Mouse (Mus musculus) intestine, embryonic 16.5 days (tissue): Measurements from ENCODE around the gene Mnd1. TPM values are rescaled to one million over a fixed set of nuclear protein-coding genes. Genes with fewer than 3 reads are reported as not detected.

ENCODE experiments used
- ATAC-seq: fragments of 200-750 bp; cut with Nextera tagmentation; 2 replicates; pipeline ENCODE4 v1.8.0; 2017; ENCODE audit warnings: moderate TSS enrichment, moderate library complexity
- H3K27ac ChIP-seq: fragments of 300-500 bp; sonication (generic); 2 replicates; pipeline ENCODE4 v1.5.1; 2014; ENCODE audit warnings: mild to moderate bottlenecking, low read length
- H3K27me3 ChIP-seq: fragments of 300-500 bp; sonication (generic); replicated peaks from 2 replicates; pipeline ENCODE4 v1.6.1; 2014; ENCODE audit warnings: low read length, control low read depth, mixed read lengths; ENCODE audit not compliant: control insufficient read depth, insufficient read depth
- H3K36me3 ChIP-seq: fragments of 300-500 bp; sonication (generic); 2 replicates; pipeline ENCODE4 v1.6.1; 2014; ENCODE audit warnings: low read length, control low read depth; ENCODE audit not compliant: control insufficient read depth, insufficient read depth
- H3K4me1 ChIP-seq: fragments of 300-500 bp; sonication (generic); 2 replicates; pipeline ENCODE4 v1.6.1; 2014; ENCODE audit warnings: low read length, control low read depth, mixed read lengths; ENCODE audit not compliant: control insufficient read depth, insufficient read depth
- H3K4me2 ChIP-seq: fragments of 300-500 bp; sonication (generic); 2 replicates; pipeline ENCODE4 v1.6.1; 2014; ENCODE audit warnings: low read depth, low read length, control low read depth
- H3K4me3 ChIP-seq: fragments of 300-500 bp; sonication (generic); 2 replicates; pipeline ENCODE4 v1.5.1; 2014; ENCODE audit warnings: mild to moderate bottlenecking, low read length
- H3K9ac ChIP-seq: fragments of 300-500 bp; sonication (generic); 2 replicates; pipeline ENCODE4 v1.6.1; 2014; ENCODE audit warnings: low read depth, low read length
- H3K9me3 ChIP-seq: fragments of 300-500 bp; sonication (generic); 2 replicates; pipeline ENCODE4 v1.6.1; 2016; ENCODE audit warnings: low read length, control low read depth; ENCODE audit not compliant: control insufficient read depth
- WGBS: fragments of 180-500 bp; shearing (Covaris S2); extraction: QIAGEN DNeasy Blood & Tissue Kit; methylation state at CpG from one replicate; pipeline ENCODE4 v1.1.7; 2014; 5-methylcytosine and 5-hydroxymethylcytosine counted together
- polyA plus RNA-seq: library from polyadenylated mRNA; unstranded; fragments of >200 nt; fragmentation: Nextera tagmentation; extraction: Ambion mirVana; gene quantifications from 2 replicates; pipeline ENCODE4 v1.2.1, GENCODE M21; 2015

Gene Mnd1
- polyA plus RNA-seq, 1 experiment from 2014 or later = 9.9 TPM

DNA sequence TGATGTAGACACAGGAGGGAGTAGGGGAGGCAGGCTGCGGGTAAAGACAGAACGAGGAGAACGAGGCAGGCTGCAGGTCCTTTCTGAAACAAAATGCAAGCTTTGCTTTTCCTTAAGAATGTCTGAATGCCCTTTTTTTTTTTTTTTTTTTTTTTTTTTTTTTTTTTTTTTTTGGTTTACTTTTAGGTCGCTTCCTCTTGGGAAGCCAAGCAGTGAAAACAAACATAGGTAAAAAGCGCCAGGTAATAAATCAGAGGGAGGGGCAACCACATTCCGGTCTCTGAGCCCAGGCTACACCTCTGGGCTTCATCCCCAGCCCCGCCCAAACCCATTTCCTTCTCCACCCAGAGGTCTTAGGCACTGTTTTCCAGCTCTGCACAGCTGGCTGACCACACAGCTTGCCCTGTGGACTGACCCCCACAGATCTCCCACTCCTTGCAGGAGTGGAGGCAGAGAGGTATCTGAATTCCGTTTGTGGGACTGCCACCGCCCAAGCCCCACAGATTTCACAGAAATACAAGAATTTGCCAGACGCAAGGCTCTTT is 34.1 kb upstream of the Mnd1 start:
- H3K27me3 ChIP-seq = no peaks in the 10 kb centered on the region
- H3K9me3 ChIP-seq = no peaks in the 10 kb centered on the region
- peak overlapping the region; percentile 56 for H3K4me2 ChIP-seq
- H3K4me3 ChIP-seq = peak overlapping the region; percentile 40
- 34% methylated on average over 10 of the region's 10 CpGs for WGBS
- peaks cover 23% of the 10 kb centered on the region for H3K4me1 ChIP-seq
- peak; percentile 52; the same call in 1 of the 2 replicates for ATAC-seq
- H3K36me3 ChIP-seq = 0 out of 2 replicates have a peak, but pooled peaks cover 3% of the 10 kb centered on the region
- no peak overlapping the region for H3K27ac ChIP-seq
- H3K9ac ChIP-seq = peak overlapping the region; percentile 46

DNA sequence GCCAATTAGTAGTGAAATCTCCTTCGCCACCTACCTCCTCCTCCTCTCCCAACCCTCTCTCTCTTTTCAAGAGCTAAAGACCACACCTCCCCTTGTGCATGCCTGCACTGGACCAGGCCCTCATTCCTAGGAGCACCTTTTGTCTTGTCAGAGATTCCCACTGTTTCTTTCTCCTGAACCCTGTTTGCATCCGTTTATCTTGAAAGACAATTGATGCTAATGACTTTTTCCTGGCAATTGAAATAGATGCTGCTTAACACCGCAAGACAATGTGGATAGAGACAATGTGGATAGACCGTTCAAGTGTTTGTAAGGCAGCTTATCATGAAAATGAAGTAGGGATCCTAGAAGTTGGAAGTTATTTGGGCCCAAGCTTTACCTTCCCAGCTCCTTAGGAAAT is 26.1 kb upstream of the Mnd1 start:
- ATAC-seq = no peak
- H3K9me3 ChIP-seq = no peaks in the 10 kb centered on the region
- H3K4me3 ChIP-seq = no peak overlapping the region
- H3K4me1 ChIP-seq = no peaks in the 10 kb centered on the region
- no peaks in the 10 kb centered on the region for H3K27me3 ChIP-seq
- no peak overlapping the region for H3K27ac ChIP-seq
- 50% methylated on average over 4 of the region's 4 CpGs for WGBS
- no peak overlapping the region for H3K9ac ChIP-seq
- H3K36me3 ChIP-seq = no peaks in the 10 kb centered on the region
- no peak overlapping the region for H3K4me2 ChIP-seq

DNA sequence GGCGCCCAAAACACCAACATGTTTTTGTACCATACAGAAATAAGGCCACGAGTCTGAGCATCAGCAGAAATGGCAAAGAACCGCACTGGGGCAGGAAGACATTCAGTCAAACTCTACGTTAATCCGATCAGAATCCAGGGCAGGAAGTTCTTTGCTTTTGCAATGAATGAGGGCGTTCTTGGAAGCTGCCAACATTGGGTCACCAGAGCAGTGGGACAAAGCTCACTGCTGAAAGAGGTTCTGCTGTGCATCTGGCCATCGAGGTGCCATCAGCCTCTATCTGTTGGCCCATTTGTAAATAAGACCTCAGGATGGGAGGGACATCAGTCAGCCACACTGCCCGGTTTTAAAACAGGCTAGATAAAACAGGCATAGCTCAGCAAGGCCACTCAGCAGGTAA is 25.5 kb upstream of the Mnd1 start:
- no peak for ATAC-seq
- H3K9ac ChIP-seq = no peak overlapping the region
- no peaks in the 10 kb centered on the region for H3K27me3 ChIP-seq
- no peak overlapping the region for H3K4me3 ChIP-seq
- no peaks in the 10 kb centered on the region for H3K4me1 ChIP-seq
- H3K27ac ChIP-seq = no peak overlapping the region
- no peaks in the 10 kb centered on the region for H3K36me3 ChIP-seq
- H3K4me2 ChIP-seq = no peak overlapping the region
- H3K9me3 ChIP-seq = no peaks in the 10 kb centered on the region
- 56% methylated on average over 8 of the region's 8 CpGs for WGBS

DNA sequence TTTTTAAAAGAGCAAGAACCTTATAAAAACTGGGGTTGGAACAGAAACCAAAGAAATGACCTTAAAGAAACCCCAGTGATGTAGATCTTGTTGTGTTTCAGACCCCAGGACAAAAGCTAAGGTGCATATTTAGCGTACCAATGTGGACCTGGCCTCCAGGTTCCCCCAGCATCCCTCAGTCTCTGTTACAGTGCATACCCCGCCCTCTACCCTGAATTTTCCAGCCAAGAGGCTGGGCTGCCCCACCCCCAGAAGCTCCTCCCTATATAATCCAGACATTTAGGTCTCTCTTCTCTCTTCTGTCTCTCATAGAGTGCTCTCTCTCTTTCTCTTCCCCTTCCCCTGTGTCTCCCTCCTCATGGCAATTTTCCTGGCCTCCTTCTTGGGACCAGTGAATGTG is 24.7 kb upstream of the Mnd1 start:
- no peaks in the 10 kb centered on the region for H3K27me3 ChIP-seq
- H3K4me2 ChIP-seq = no peak overlapping the region
- H3K4me1 ChIP-seq = no peaks in the 10 kb centered on the region
- H3K36me3 ChIP-seq = no peaks in the 10 kb centered on the region
- no peak for ATAC-seq
- H3K9me3 ChIP-seq = no peaks in the 10 kb centered on the region
- H3K4me3 ChIP-seq = no peak overlapping the region
- no peak overlapping the region for H3K27ac ChIP-seq
- H3K9ac ChIP-seq = no peak overlapping the region
- 85% methylated on average over 2 of the region's 2 CpGs for WGBS

DNA sequence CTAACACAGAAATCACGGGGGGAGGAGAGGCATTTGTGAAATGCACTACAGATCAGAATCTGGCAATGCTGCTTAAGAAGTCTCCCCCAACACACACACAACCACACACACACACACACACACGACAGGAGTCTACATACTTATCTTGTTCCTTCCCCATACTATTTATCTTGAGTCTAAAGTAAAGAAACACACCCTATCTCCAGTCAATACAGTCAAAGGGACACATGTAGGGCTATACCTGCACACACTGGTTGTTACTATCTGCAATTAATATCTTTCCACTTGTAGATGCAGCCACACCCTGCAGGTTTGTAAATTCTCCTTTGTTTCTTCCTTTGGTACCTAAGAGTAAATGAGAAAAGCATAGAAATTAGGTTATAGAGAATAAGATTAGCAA is 22.2 kb upstream of the Mnd1 start:
- no peak overlapping the region for H3K9ac ChIP-seq
- no peaks in the 10 kb centered on the region for H3K9me3 ChIP-seq
- H3K36me3 ChIP-seq = no peaks in the 10 kb centered on the region
- H3K27ac ChIP-seq = no peak overlapping the region; the same call in 1 of the 2 replicates
- H3K4me2 ChIP-seq = no peak overlapping the region
- no peaks in the 10 kb centered on the region for H3K27me3 ChIP-seq
- no peaks in the 10 kb centered on the region for H3K4me1 ChIP-seq
- WGBS = 64% methylated on average over 2 of the region's 2 CpGs
- no peak overlapping the region for H3K4me3 ChIP-seq
- peak; percentile 66; the same call in 1 of the 2 replicates for ATAC-seq

DNA sequence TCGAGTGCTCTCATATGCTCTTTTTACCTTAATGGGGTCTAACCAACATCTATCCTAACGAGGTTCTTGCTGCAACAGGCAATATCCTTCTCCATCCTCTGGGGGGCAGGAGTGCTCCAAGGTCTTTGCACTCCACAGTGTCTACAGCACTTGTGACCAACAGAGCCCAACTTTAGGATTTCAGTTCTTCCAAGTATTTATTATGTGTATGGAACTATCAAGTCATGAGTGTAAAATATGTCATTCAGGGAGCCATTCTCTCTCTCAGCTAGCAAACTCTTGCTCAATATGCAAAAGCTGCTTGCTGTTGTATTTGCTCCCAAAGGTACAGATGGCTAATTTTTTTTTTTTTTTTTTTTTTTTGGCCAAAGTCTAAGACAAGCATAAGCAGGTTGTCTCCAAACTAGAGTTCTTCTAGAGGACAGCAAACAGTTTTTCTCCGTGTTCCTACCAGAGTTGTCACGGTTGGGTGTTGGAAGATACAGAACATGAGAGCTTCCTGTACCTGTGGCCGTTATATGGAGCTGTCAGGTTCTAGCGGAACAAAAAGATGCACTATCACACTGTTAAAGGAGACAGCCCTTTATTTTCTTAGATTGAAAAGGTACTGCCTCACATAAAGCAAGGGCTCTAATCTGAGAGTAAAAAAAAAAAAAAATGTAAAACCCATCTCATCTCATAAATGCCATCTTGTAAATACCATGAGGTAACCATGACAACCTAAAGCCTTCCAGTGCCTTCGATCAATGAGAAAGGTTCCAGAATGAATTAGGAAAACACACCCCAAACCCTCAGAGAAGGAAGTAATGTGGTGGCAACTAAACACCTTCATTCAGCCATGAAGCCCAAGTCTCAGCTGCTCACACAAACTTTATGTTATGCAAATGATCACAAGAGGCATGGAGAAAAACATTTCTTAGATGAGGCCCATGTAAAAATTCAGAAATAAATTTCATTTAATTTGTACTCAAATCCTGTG is 20.0 kb upstream of the Mnd1 start:
- 52% methylated on average over 7 of the region's 7 CpGs for WGBS

DNA sequence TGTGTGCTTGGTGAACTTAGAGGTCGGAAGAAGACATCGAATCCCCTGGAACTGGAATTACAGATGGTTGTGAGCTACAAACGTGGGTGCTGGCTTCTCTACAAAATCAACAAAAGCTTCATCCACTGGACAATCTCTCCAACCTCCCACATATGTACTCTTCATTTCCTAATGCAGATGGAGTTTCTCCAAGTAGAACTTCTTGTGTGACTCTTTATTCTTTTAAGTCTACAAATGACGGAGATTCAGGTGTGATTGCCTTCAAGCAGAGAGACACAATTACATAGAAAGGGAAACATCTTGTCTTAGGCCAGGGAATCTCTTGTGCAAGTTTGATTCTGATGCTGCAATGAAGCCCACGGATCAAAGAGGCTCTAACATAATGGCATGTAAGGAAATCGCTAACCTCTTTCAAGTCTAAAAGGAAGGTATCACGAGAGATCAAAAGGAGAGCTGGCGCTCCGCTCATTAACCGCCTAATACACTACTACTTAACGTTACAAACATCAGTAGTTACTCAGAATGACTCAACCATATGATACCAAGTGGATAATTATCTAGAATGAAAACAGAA is 18.1 kb upstream of the Mnd1 start, which contains the start of gene Gm6525:
Gene Gm6525 (plus strand): TSS at position 524 of the 574 bp plus-strand sequence.
- no peak for ATAC-seq
- no peaks in the 10 kb centered on the region for H3K9me3 ChIP-seq
- no peaks in the 10 kb centered on the region for H3K4me1 ChIP-seq
- H3K36me3 ChIP-seq = no peaks in the 10 kb centered on the region
- no peak within 1 kb of the TSS for H3K27ac ChIP-seq
- no peak within 1 kb of the TSS for H3K4me2 ChIP-seq
- no peaks in the 10 kb centered on the region for H3K27me3 ChIP-seq
- WGBS = 84% methylated on average over 11 of the region's 11 CpGs
- no peak within 1 kb of the TSS for H3K9ac ChIP-seq
- H3K4me3 ChIP-seq = no peak within 1 kb of the TSS

More for the DNA sequence above, 20.0 kb upstream of the Mnd1 start:
- H3K4me2 ChIP-seq = no peak overlapping the region
- H3K9me3 ChIP-seq = no peaks in the 10 kb centered on the region
- H3K4me1 ChIP-seq = no peaks in the 10 kb centered on the region
- H3K36me3 ChIP-seq = no peaks in the 10 kb centered on the region
- no peak overlapping the region for H3K4me3 ChIP-seq
- no peak overlapping the region for H3K9ac ChIP-seq
- no peaks in the 10 kb centered on the region for H3K27me3 ChIP-seq
- no peak overlapping the region for H3K27ac ChIP-seq
- ATAC-seq = peak; percentile 50

DNA sequence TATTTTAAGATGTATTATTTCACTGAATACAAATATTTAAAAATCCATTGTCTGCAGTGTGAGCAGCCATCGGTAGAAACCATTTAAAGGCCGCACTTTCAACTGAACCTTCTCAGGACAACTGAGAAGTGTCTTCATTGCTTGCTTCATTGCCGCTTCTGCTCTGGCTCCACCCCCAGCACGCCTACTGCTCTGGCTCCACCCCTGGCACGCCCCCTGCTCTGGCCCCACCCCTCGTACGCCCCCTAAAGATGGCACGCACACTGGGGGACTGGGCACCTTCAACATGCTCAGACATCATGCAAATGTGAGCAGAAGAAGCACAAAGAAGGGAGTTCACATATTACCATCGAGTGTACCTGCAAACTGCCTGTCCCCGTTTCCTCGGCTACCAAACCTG is 16.8 kb upstream of the Mnd1 start:
- H3K4me2 ChIP-seq = no peak overlapping the region
- no peak overlapping the region for H3K4me3 ChIP-seq
- H3K4me1 ChIP-seq = no peaks in the 10 kb centered on the region
- ATAC-seq = no peak
- H3K27me3 ChIP-seq = no peaks in the 10 kb centered on the region
- H3K27ac ChIP-seq = no peak overlapping the region
- no peaks in the 10 kb centered on the region; the same call in 1 of the 2 replicates for H3K36me3 ChIP-seq
- no peak overlapping the region for H3K9ac ChIP-seq
- 39% methylated on average over 11 of the region's 11 CpGs for WGBS
- H3K9me3 ChIP-seq = no peaks in the 10 kb centered on the region

DNA sequence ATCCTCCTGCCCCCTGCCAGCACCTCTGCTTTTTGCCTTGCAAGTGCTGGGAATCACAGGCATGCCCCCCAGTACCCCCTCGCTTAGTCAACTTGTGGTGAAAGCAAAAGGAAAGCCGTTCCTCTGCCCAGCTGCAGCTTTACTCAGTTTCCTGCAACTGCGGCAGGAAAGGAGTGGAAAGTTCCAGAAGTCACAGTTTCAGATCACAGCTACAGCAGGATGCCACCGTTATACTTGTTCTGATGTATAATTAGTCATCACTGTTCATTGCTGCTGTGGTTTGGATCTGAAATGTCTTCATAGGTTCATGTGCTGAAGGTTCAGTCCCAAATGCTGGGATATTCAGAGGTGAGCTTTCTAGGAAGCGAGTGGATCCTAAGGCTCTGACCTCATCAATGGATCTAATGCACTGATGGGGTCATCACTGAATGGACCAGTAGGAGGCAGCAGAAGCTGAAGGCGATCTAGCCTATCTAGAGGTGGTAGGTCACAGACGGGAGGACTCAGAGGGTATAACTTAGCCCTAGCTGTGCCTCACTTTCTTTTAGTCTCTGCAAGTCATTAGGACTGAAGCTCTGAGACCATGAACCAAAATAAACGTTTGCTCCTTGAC is 13.9 kb upstream of the Mnd1 start:
- no peak for ATAC-seq
- no peaks in the 10 kb centered on the region for H3K9me3 ChIP-seq
- H3K27me3 ChIP-seq = no peaks in the 10 kb centered on the region
- H3K36me3 ChIP-seq = peaks cover 3% of the 10 kb centered on the region; the same call in 1 of the 2 replicates
- H3K4me3 ChIP-seq = no peak overlapping the region
- no peak overlapping the region for H3K9ac ChIP-seq
- no peak overlapping the region for H3K27ac ChIP-seq
- no peak overlapping the region for H3K4me2 ChIP-seq
- H3K4me1 ChIP-seq = no peaks in the 10 kb centered on the region
- WGBS = 75% methylated on average over 8 of the region's 8 CpGs
